Mouse (Mus musculus) layer of hippocampus, adult 18-20 months (tissue): Measurements from ENCODE around the gene Trip12. TPM values are rescaled to one million over a fixed set of nuclear protein-coding genes. Genes with fewer than 3 reads are reported as not detected.

Experiments used
- microRNA-seq, 2 experiments: library from miRNA; unstranded; fragments of <30 nt; microRNA quantifications; one replicate each; pipeline ENCODE4 v1.2.0; 2021
- total RNA-seq, 2 experiments: library from RNA; stranded (reverse); gene quantifications; 2 replicates each; pipeline ENCODE4 v1.2.3; 2021

The Trip12 gene
- total RNA-seq, 2 experiments from 2014 or later = 182 to 199 TPM

Small RNA genes lying within 50 kb of the gene (microRNA-seq; reads per million reads assigned to microRNA genes)
- gene Mir5126 = 0.49 to 0.98 reads per million in 2 experiments

Other genes starting within 250 kb of the Trip12 start
- 100 to 1,000 TPM; 108 to 117 TPM for gene Dner, start 144.3 kb downstream of the Trip12 start, total RNA-seq
- gene Fbxo36, start 675 bp downstream of the Trip12 start, total RNA-seq = 1 to 10 TPM; 2.3 to 3.3 TPM
- gene Slc16a14, start 94.6 kb upstream of the Trip12 start, total RNA-seq = 10 to 100 TPM; 11.7 to 12.4 TPM